Mouse (Mus musculus) forebrain, embryonic 15.5 days (tissue): ENCODE data around the gene Rflna. TPM values are rescaled to one million over a fixed set of nuclear protein-coding genes. Genes with fewer than 3 reads are reported as not detected.

Experiments used
- ATAC-seq: fragments of 200-750 bp; cut with Nextera tagmentation; replicated peaks from 2 replicates; pipeline ENCODE4 v1.8.0; 2017; ENCODE audit warnings: mild to moderate bottlenecking, moderate TSS enrichment, moderate library complexity
- H3K27ac ChIP-seq: fragments of 300-500 bp; sonication (generic); replicated peaks from 2 replicates; pipeline ENCODE4 v1.5.1; 2015; ENCODE audit warnings: mild to moderate bottlenecking, inconsistent platforms
- H3K27me3 ChIP-seq: fragments of 300-500 bp; sonication (generic); 2 replicates; pipeline ENCODE4 v1.6.1; 2015; ENCODE audit warnings: inconsistent platforms
- H3K36me3 ChIP-seq: fragments of 300-500 bp; sonication (generic); 2 replicates; pipeline ENCODE4 v1.6.1; 2015; ENCODE audit warnings: mild to moderate bottlenecking, inconsistent platforms
- H3K4me1 ChIP-seq: fragments of 300-500 bp; sonication (generic); 2 replicates; pipeline ENCODE4 v1.6.1; 2015; ENCODE audit warnings: inconsistent platforms
- H3K4me2 ChIP-seq: fragments of 300-500 bp; sonication (generic); replicated peaks from 2 replicates; pipeline ENCODE4 v1.6.1; 2015; ENCODE audit warnings: mild to moderate bottlenecking, inconsistent platforms
- H3K4me3 ChIP-seq: fragments of 300-500 bp; sonication (generic); 2 replicates; pipeline ENCODE4 v1.5.1; 2015; ENCODE audit warnings: mild to moderate bottlenecking, inconsistent platforms
- H3K9ac ChIP-seq: fragments of 300-500 bp; sonication (generic); replicated peaks from 2 replicates; pipeline ENCODE4 v1.6.1; 2015; ENCODE audit warnings: mild to moderate bottlenecking, inconsistent platforms
- H3K9me3 ChIP-seq: fragments of 300-500 bp; sonication (generic); 2 replicates; pipeline ENCODE4 v1.6.1; 2016; ENCODE audit warnings: inconsistent platforms
- WGBS: fragments of 180-500 bp; shearing (Covaris S2); methylation state at CpG from one replicate; pipeline ENCODE4 v1.1.7; 2015; ENCODE audit warnings: mixed read lengths; 5-methylcytosine and 5-hydroxymethylcytosine counted together
- polyA plus RNA-seq: library from polyadenylated mRNA; unstranded; fragments of >200 nt; fragmentation: Nextera tagmentation; extraction: Ambion mirVana; gene quantifications from 2 replicates; pipeline ENCODE4 v1.2.1, GENCODE M21; 2015

The Rflna gene
- polyA plus RNA-seq, 1 experiment from 2014 or later = 2.5 TPM

GRCm38 (mm10) chr5:124986222-124986621 lies 16.8 kb upstream of the Rflna start:
- no peaks in the 10 kb centered on the region for H3K4me1 ChIP-seq
- H3K36me3 ChIP-seq = no peaks in the 10 kb centered on the region
- 0 out of 2 replicates have a peak, but pooled peaks cover 6% of the 10 kb centered on the region for H3K9me3 ChIP-seq
- H3K4me2 ChIP-seq = no peak overlapping the region
- H3K27ac ChIP-seq = no peak overlapping the region
- no peaks in the 10 kb centered on the region for H3K27me3 ChIP-seq
- H3K9ac ChIP-seq = no peak overlapping the region
- ATAC-seq = no peak
- WGBS = 84% methylated on average over 5 of the region's 5 CpGs
- H3K4me3 ChIP-seq = no peak overlapping the region

- Histone ChIP-seq H3K9me3 (0 out of 2 replicates have a peak, but pooled peaks cover 6% of the 10 kb centered on the region), H3K9ac (no peak overlapping the region), H3K4me2 (no peak overlapping the region), H3K27me3 (no peaks in the 10 kb centered on the region), H3K27ac (no peak overlapping the region), H3K4me3 (no peak overlapping the region), H3K36me3 (no peaks in the 10 kb centered on the region), H3K4me1 (no peaks in the 10 kb centered on the region)
- 94% methylated on average over 5 of the region's 5 CpGs for WGBS
- no peak for ATAC-seq
These were observed 16.4 kb upstream of the Rflna start for GRCm38 (mm10) chr5:124986656-124987055.

- no peak overlapping the region for H3K4me2 ChIP-seq
- H3K36me3 ChIP-seq = no peaks in the 10 kb centered on the region
- no peak for ATAC-seq
- no peaks in the 10 kb centered on the region for H3K4me1 ChIP-seq
- no peak overlapping the region for H3K9ac ChIP-seq
- H3K27me3 ChIP-seq = no peaks in the 10 kb centered on the region
- H3K27ac ChIP-seq = no peak overlapping the region
- H3K4me3 ChIP-seq = no peak overlapping the region
- 88% methylated on average over 2 of the region's 2 CpGs for WGBS
- no peaks in the 10 kb centered on the region for H3K9me3 ChIP-seq
These were observed 13.3 kb upstream of the Rflna start for GRCm38 (mm10) chr5:124989724-124990123.

- Histone ChIP-seq H3K9me3 (no peaks in the 10 kb centered on the region), H3K27me3 (no peaks in the 10 kb centered on the region)
- WGBS = 89% methylated on average over 8 of the region's 8 CpGs
These were observed 10.7 kb upstream of the Rflna start for GRCm38 (mm10) chr5:124992323-124992722.

DNA sequence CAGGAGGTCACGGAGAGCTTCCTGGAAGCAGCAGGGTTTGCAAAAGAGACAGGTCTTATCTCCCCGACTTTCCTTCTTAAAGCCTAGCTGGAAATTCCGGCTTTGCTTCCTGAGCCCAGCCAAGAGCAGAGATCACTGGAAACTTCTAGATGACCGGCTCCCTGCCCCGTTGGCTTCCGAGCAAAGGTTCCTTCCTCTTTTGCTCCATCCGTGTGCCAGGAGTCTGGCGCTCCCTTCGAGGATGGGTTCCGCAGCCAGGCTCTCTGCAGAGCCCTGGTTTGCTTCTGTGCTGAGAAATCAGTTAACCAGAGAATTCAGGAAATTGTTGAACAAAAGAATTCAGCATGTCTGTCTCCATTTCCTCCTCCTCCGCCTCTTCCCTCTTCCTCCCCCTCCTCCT lies 10.1 kb upstream of the Rflna start:
- ATAC-seq = no peak
- H3K36me3 ChIP-seq = no peaks in the 10 kb centered on the region
- H3K27ac ChIP-seq = no peak overlapping the region
- H3K4me2 ChIP-seq = no peak overlapping the region
- H3K27me3 ChIP-seq = no peaks in the 10 kb centered on the region
- no peak overlapping the region for H3K9ac ChIP-seq
- H3K9me3 ChIP-seq = no peaks in the 10 kb centered on the region
- 78% methylated on average over 11 of the region's 11 CpGs for WGBS
- no peak overlapping the region for H3K4me3 ChIP-seq
- peaks cover 3% of the 10 kb centered on the region; the same call in 1 of the 2 replicates for H3K4me1 ChIP-seq

More at GRCm38 (mm10) chr5:124992323-124992722, 10.7 kb upstream of the Rflna start:
- no peak overlapping the region for H3K27ac ChIP-seq
- peaks cover 3% of the 10 kb centered on the region; the same call in 1 of the 2 replicates for H3K4me1 ChIP-seq
- H3K36me3 ChIP-seq = no peaks in the 10 kb centered on the region
- H3K9ac ChIP-seq = no peak overlapping the region
- H3K4me3 ChIP-seq = no peak overlapping the region
- ATAC-seq = no peak
- H3K4me2 ChIP-seq = no peak overlapping the region

- no peak overlapping the region for H3K4me2 ChIP-seq
- no peak for ATAC-seq
- no peak overlapping the region for H3K9ac ChIP-seq
- no peaks in the 10 kb centered on the region for H3K9me3 ChIP-seq
- no peak overlapping the region for H3K4me3 ChIP-seq
- H3K27me3 ChIP-seq = no peaks in the 10 kb centered on the region
- peaks cover 3% of the 10 kb centered on the region; the same call in 1 of the 2 replicates for H3K4me1 ChIP-seq
- H3K36me3 ChIP-seq = no peaks in the 10 kb centered on the region
- WGBS = 71% methylated on average over 6 of the region's 6 CpGs
- no peak overlapping the region for H3K27ac ChIP-seq
These were observed 6.2 kb upstream of the Rflna start for GRCm38 (mm10) chr5:124996816-124997215.

- Histone ChIP-seq H3K4me3 (no peak overlapping the region), H3K9me3 (no peaks in the 10 kb centered on the region), H3K4me1 (peaks cover 3% of the 10 kb centered on the region; the same call in 1 of the 2 replicates), H3K27me3 (no peaks in the 10 kb centered on the region), H3K36me3 (no peaks in the 10 kb centered on the region), H3K9ac (no peak overlapping the region), H3K27ac (no peak overlapping the region), H3K4me2 (no peak overlapping the region)
- ATAC-seq = no peak
- WGBS = 91% methylated on average over 4 of the region's 4 CpGs
These were observed 5.1 kb upstream of the Rflna start for GRCm38 (mm10) chr5:124997913-124998312.

GRCm38 (mm10) chr5:125000756-125001250 lies 2.2 kb upstream of the Rflna start:
- WGBS = 78% methylated on average over 10 of the region's 10 CpGs
- no peaks in the 10 kb centered on the region for H3K36me3 ChIP-seq
- H3K4me1 ChIP-seq = peaks cover 15% of the 10 kb centered on the region
- H3K9ac ChIP-seq = no peak overlapping the region
- no peak overlapping the region for H3K27ac ChIP-seq
- no peak for ATAC-seq
- peaks cover 10% of the 10 kb centered on the region; the same call in 1 of the 2 replicates for H3K27me3 ChIP-seq
- no peak overlapping the region for H3K4me3 ChIP-seq
- no peak overlapping the region for H3K4me2 ChIP-seq
- no peaks in the 10 kb centered on the region for H3K9me3 ChIP-seq

GRCm38 (mm10) chr5:125003873-125004255 lies 843 bp downstream of the Rflna start:
- Histone ChIP-seq H3K27me3 (peaks cover 10% of the 10 kb centered on the region; the same call in 1 of the 2 replicates), H3K27ac (no peak overlapping the region), H3K4me3 (peak overlapping the region; percentile 29; the same call in 1 of the 2 replicates), H3K4me1 (peaks cover 20% of the 10 kb centered on the region), H3K4me2 (peak overlapping the region; percentile 44), H3K9me3 (no peaks in the 10 kb centered on the region), H3K36me3 (no peaks in the 10 kb centered on the region), H3K9ac (no peak overlapping the region)
- 13% methylated on average over 15 of the region's 15 CpGs for WGBS
- ATAC-seq = no peak

- Histone ChIP-seq H3K27me3 (peaks cover 10% of the 10 kb centered on the region; the same call in 1 of the 2 replicates), H3K36me3 (no peaks in the 10 kb centered on the region), H3K9me3 (no peaks in the 10 kb centered on the region), H3K27ac (no peak overlapping the region), H3K4me3 (no peak overlapping the region), H3K9ac (no peak overlapping the region), H3K4me2 (no peak overlapping the region), H3K4me1 (peaks cover 20% of the 10 kb centered on the region)
- 0 out of 2 replicates have a peak, but pooled peaks have one; percentile 30 for ATAC-seq
- WGBS = 64% methylated on average over 9 of the region's 9 CpGs
These were observed 3.0 kb downstream of the Rflna start for GRCm38 (mm10) chr5:125005871-125006652.

DNA sequence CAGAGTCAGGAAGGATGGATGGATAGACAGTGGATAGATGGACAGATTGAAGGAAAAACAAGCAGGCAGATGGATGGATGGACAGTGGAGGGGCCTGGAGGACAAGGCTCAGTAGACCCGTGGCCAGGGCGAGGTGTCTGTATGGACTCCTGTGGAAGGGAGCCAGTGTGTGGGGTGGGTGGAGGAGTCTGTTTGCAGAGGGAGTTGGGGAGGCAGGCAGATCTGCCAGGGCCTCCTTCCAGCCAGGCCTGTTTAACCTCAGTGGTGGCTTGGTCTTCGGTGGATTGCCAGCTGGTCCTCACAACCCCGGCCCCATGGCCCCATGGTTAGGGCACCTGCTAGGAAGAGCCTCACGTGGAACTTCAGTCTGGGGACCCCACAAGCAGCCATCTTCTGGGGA lies 3.9 kb downstream of the Rflna start:
- no peaks in the 10 kb centered on the region; the same call in 1 of the 2 replicates for H3K36me3 ChIP-seq
- H3K27ac ChIP-seq = no peak overlapping the region
- WGBS = 78% methylated on average over 5 of the region's 5 CpGs
- H3K4me1 ChIP-seq = peaks cover 20% of the 10 kb centered on the region
- no peak overlapping the region for H3K4me3 ChIP-seq
- H3K9ac ChIP-seq = no peak overlapping the region
- H3K4me2 ChIP-seq = no peak overlapping the region
- no peaks in the 10 kb centered on the region for H3K9me3 ChIP-seq
- no peak for ATAC-seq
- peaks cover 10% of the 10 kb centered on the region; the same call in 1 of the 2 replicates for H3K27me3 ChIP-seq

DNA sequence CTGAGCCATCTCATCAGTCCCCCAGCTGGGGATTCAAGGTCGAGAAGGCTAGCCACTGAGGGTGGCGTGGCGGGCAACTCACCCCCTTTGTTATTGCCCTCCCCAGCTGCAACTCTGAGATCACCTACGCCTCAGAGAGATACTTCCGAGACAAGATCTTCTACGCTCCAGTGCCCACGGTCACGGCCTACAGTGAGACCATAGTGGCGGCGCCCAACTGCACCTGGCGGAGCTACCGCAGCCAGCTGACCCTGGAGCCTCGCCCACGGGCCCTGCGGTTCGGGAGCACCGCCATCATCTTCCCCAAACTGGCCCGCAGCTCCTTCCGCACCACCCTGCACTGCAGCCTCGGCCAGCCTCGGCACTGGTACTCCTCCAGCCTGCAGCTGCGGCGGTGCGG lies 8.1 kb downstream of the Rflna start:
- H3K36me3 ChIP-seq = peaks cover 6% of the 10 kb centered on the region
- no peak for ATAC-seq
- no peak overlapping the region for H3K4me2 ChIP-seq
- 88% methylated on average over 24 of the region's 24 CpGs for WGBS
- peaks cover 14% of the 10 kb centered on the region for H3K4me1 ChIP-seq
- H3K4me3 ChIP-seq = no peak overlapping the region
- no peaks in the 10 kb centered on the region for H3K9me3 ChIP-seq
- H3K27me3 ChIP-seq = no peaks in the 10 kb centered on the region
- no peak overlapping the region for H3K27ac ChIP-seq
- H3K9ac ChIP-seq = no peak overlapping the region
